Mouse (Mus musculus) forebrain, postnatal 0 days (tissue): ENCODE measurements around the gene Mt4. TPM values are rescaled to one million over a fixed set of nuclear protein-coding genes. Genes with fewer than 3 reads are reported as not detected.
A peak's percentile ranks its signal among the peaks of the same experiment; 100 is the strongest.
"Not testable (repeated sequence)": the region's sequence is repeated elsewhere in the genome, so short reads cannot be mapped to it uniquely, and the experiment has no call there.

Source experiments
- ATAC-seq: fragments of 200-750 bp; cut with Nextera tagmentation; 2 replicates; pipeline ENCODE4 v1.8.0; 2017; ENCODE audit warnings: mild to moderate bottlenecking, moderate library complexity
- DNase-seq: peaks from one replicate; pipeline ENCODE4 v3.0.0-alpha.2; 2015
- H3K27ac ChIP-seq: fragments of 300-500 bp; sonication (generic); 2 replicates; pipeline ENCODE4 v1.5.1; 2014; ENCODE audit warnings: low read depth, mild to moderate bottlenecking, antibody characterized with exemption, low read length, moderate library complexity, mixed read lengths
- H3K27me3 ChIP-seq: fragments of 300-500 bp; sonication (generic); 2 replicates; pipeline ENCODE4 v1.6.1; 2014; ENCODE audit warnings: mild to moderate bottlenecking, low read length, mixed read lengths; ENCODE audit not compliant: insufficient read depth
- H3K36me3 ChIP-seq: fragments of 300-500 bp; sonication (generic); 2 replicates; pipeline ENCODE4 v1.6.1; 2014; ENCODE audit warnings: mild to moderate bottlenecking, moderate library complexity; ENCODE audit not compliant: insufficient read depth
- H3K4me1 ChIP-seq: fragments of 300-500 bp; sonication (generic); 2 replicates; pipeline ENCODE4 v1.6.1; 2014; ENCODE audit warnings: antibody characterized with exemption; ENCODE audit not compliant: insufficient read depth
- H3K4me2 ChIP-seq: fragments of 300-500 bp; sonication (generic); 2 replicates; pipeline ENCODE4 v1.6.1; 2014; ENCODE audit warnings: low read depth, mild to moderate bottlenecking, moderate library complexity
- H3K4me3 ChIP-seq: fragments of 300-500 bp; sonication (generic); 2 replicates; pipeline ENCODE4 v1.5.1; 2014; ENCODE audit warnings: low read depth, low read length, mixed read lengths
- H3K9ac ChIP-seq: fragments of 300-500 bp; sonication (generic); 2 replicates; pipeline ENCODE4 v1.6.1; 2014; ENCODE audit warnings: mild to moderate bottlenecking
- H3K9me3 ChIP-seq: fragments of 300-500 bp; sonication (generic); 2 replicates; pipeline ENCODE4 v1.6.1; 2016; ENCODE audit warnings: low read length
- CTCF ChIP-seq: sonication (generic); IDR thresholded peaks from 2 replicates; pipeline ENCODE4 v1.5.1; 2016; ENCODE audit warnings: antibody characterized with exemption, control low read depth, low read depth
- WGBS: fragments of 180-500 bp; shearing (Covaris S2); extraction: QIAGEN DNeasy Blood & Tissue Kit; methylation state at CpG from one replicate; pipeline ENCODE4 v1.1.7; 2014; 5-methylcytosine and 5-hydroxymethylcytosine counted together
- polyA plus RNA-seq: library from polyadenylated mRNA; unstranded; fragments of >200 nt; fragmentation: Nextera tagmentation; extraction: Ambion mirVana; gene quantifications from 2 replicates; pipeline ENCODE4 v1.2.1, GENCODE M21; 2015
- total RNA-seq: library from RNA; depleted of rRNA; stranded (reverse); fragments of >200 nt; gene quantifications from 2 replicates; pipeline ENCODE4 v1.2.3, GENCODE M21; 2014

Gene Mt4
- total and polyA plus RNA-seq, 2 experiments from 2014 or later, result not detected

DNA sequence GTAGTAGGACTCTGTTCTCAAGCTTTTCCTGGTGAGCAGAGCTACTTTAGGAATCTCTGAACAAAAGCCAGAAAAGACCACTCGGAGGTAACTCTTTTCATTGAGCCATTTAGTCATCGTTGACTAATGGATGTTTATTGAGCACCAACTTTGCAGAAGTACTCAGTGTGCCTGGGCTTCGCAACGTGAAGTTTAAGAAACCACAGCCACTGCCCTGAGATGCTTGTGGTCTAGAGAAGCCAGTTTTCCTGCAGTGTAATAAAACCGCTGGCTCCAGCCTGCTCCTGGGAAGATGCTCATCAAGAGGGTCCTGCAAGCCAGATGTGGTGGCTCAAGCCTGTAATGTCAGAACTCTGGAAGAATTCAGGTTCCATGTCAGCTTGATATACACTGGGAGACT lies 4.9 kb upstream of the Mt4 start:
- H3K9ac ChIP-seq, result no peak overlapping the region
- H3K27me3 ChIP-seq, result no peaks in the 10 kb centered on the region
- H3K4me1 ChIP-seq, result 0 out of 2 replicates have a peak, but pooled peaks cover 2% of the 10 kb centered on the region
- 82% methylated on average over 5 of the region's 5 CpGs for WGBS
- ATAC-seq (no peak), DNase-seq (no peak)
- no peak for TF ChIP-seq CTCF
- no peak overlapping the region for H3K4me2 ChIP-seq
- H3K36me3 ChIP-seq, result no peaks in the 10 kb centered on the region
- H3K4me3 ChIP-seq, result no peak overlapping the region
- H3K27ac ChIP-seq, result no peak overlapping the region
- H3K9me3 ChIP-seq, result no peaks in the 10 kb centered on the region

- ATAC-seq, H3K4me3 ChIP-seq, H3K9me3 ChIP-seq, H3K9ac ChIP-seq, DNase-seq, H3K4me2 ChIP-seq, H3K36me3 ChIP-seq, H3K27ac ChIP-seq, H3K4me1 ChIP-seq, H3K27me3 ChIP-seq: not testable (repeated sequence)
- WGBS, result 78% methylated on average over 3 of the region's 3 CpGs
Measured at GRCm38 (mm10) chr8:94134601-94135000, 2.4 kb upstream of the Mt4 start.

DNA sequence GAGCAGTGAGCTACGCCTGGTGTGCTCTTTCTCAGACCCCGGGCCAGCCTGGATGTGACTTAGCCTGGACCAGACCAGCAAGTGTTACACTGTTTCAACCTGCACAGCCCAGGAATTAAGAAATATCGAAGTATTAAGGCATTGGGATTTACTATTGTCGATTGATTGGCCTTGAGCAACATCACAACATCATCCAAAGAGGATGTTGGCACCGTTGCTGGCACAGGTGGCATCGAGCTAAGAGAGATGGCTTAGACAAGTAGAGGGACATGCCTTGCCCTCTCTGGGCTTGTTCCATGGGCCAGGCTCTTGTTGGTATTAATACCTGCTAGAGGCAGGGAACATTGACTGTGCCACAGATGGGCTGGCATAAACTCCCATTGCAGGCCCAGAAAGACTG lies 1.4 kb upstream of the Mt4 start:
- TF ChIP-seq CTCF, result no peak
- Histone ChIP-seq H3K4me2 (no peak overlapping the region), H3K9me3 (no peaks in the 10 kb centered on the region), H3K4me3 (no peak overlapping the region), H3K9ac (no peak overlapping the region), H3K27me3 (no peaks in the 10 kb centered on the region), H3K4me1 (no peaks in the 10 kb centered on the region), H3K27ac (no peak overlapping the region), H3K36me3 (no peaks in the 10 kb centered on the region)
- DNase-seq, result no peak
- WGBS, result 91% methylated on average over 6 of the region's 6 CpGs
- no peak for ATAC-seq

GRCm38 (mm10) chr8:94136192-94136591 lies 805 bp upstream of the Mt4 start:
- Histone ChIP-seq H3K36me3 (no peaks in the 10 kb centered on the region), H3K4me2 (no peak overlapping the region), H3K27me3 (no peaks in the 10 kb centered on the region), H3K9me3 (no peaks in the 10 kb centered on the region), H3K27ac (no peak overlapping the region), H3K9ac (no peak overlapping the region), H3K4me3 (no peak overlapping the region), H3K4me1 (no peaks in the 10 kb centered on the region)
- ATAC-seq, result no peak
- WGBS, result 79% methylated on average over 7 of the region's 7 CpGs
- no peak for TF ChIP-seq CTCF
- DNase-seq, result no peak

DNA sequence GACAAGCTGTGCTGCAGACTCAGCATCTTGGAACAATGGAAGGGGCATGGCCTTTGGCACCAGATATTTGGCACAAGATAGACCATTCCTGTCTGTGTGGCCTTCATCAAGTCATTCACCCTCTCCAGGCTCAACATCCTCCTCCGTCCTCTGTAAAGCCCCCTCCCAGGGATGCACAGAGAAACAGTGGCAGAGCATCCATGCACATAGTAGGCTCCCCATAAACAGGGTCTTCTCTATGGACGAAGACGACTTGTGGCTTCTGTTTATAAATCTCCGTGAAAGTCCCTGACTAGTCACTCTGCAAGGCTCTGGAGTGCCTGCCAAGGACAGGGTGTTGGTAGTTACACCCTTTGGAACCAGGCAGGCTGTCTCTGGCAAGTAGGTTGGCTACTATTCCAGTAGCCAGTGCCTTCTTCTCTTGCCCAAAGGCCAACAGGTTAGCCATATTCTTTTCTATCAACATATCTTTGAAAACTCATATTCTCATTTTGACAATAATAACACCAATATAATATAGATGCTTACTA lies 3.3 kb downstream of the Mt4 start:
- WGBS, result 83% methylated on average over 4 of the region's 4 CpGs
- Histone ChIP-seq H3K9ac (no peak overlapping the region), H3K4me1 (no peaks in the 10 kb centered on the region), H3K4me2 (no peak overlapping the region), H3K9me3 (no peaks in the 10 kb centered on the region), H3K27me3 (no peaks in the 10 kb centered on the region), H3K36me3 (no peaks in the 10 kb centered on the region), H3K27ac (no peak overlapping the region), H3K4me3 (no peak overlapping the region)
- no peak for TF ChIP-seq CTCF
- DNase-seq (no peak), ATAC-seq (no peak)

DNA sequence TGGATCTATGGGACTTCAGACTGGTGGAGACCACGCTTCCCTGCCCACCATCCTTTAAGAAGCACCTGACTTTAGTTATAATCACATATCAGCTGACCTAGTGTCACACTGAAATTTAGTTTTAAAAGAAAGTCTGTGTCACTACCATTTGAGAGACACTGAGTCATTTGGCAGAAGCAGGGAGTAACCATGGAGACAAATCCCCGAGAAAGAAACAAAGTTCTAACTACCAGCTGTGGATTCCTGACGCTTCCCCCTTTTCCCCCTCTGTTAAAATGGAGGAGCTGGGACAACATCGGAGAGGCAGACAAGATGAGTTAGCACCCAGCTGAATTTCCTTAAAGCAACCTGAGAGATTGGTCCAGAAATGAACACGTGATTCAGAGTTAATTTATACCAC lies 11.2 kb downstream of the Mt4 start:
- no peaks in the 10 kb centered on the region for H3K9me3 ChIP-seq
- no peaks in the 10 kb centered on the region for H3K36me3 ChIP-seq
- no peaks in the 10 kb centered on the region for H3K27me3 ChIP-seq
- no peak overlapping the region for H3K4me2 ChIP-seq
- ATAC-seq, result peak; percentile 21; the same call in 1 of the 2 replicates
- peaks cover 5% of the 10 kb centered on the region; the same call in 1 of the 2 replicates for H3K4me1 ChIP-seq
- DNase-seq, result peak; percentile 45
- WGBS, result 27% methylated on average over 5 of the region's 5 CpGs
- H3K27ac ChIP-seq, result no peak overlapping the region
- H3K4me3 ChIP-seq, result no peak overlapping the region
- H3K9ac ChIP-seq, result no peak overlapping the region
- TF ChIP-seq CTCF, result no peak

DNA sequence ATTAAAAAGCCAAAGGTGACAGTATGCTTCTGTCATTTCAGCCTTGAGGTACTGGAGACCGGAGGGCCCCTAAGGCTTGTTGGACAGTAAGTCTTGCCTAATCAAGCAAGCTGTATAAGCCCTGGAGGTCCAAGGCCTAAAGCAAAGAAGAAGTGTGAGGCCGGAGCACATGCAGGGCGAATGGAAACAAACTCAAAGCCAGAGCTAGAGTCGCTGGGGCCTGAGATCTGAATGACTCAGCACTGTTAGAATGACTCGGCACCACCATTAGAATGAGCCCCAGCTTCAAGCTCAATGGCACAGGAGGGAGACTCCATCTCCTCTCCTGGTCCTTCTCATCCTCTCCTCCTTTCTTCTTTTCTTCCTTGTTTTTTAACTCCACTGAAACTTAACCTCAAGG lies 13.9 kb downstream of the Mt4 start:
- peaks cover 8% of the 10 kb centered on the region; the same call in 1 of the 2 replicates for H3K4me1 ChIP-seq
- no peak overlapping the region for H3K4me2 ChIP-seq
- no peak overlapping the region for H3K27ac ChIP-seq
- H3K27me3 ChIP-seq, result no peaks in the 10 kb centered on the region
- no peak overlapping the region for H3K4me3 ChIP-seq
- ATAC-seq (no peak), DNase-seq (no peak)
- TF ChIP-seq CTCF, result no peak
- H3K9me3 ChIP-seq, result no peaks in the 10 kb centered on the region
- H3K36me3 ChIP-seq, result no peaks in the 10 kb centered on the region
- WGBS, result 78% methylated on average over 5 of the region's 5 CpGs
- H3K9ac ChIP-seq, result no peak overlapping the region
